Mouse (Mus musculus): ENCODE measurements around the gene Fbxw11.
"Not testable (repeated sequence)": the region's sequence is repeated elsewhere in the genome, so short reads cannot be mapped to it uniquely, and the experiment has no call there.

Fbxw11 gene

GRCm38 (mm10) chr11:32642249-32642876 lies at the start of gene Fbxw11:
Gene Fbxw11, plus strand, starts transcription at chr11:32642724.
- DNase-seq = peak; percentile 96

GRCm38 (mm10) chr11:32593081-32593480 lies 49.4 kb upstream of the Fbxw11 start:
- no peak for DNase-seq

GRCm38 (mm10) chr11:32594122-32594521 lies 48.4 kb upstream of the Fbxw11 start:
- DNase-seq = no peak

- DNase-seq = no peak
These were observed 42.2 kb upstream of the Fbxw11 start for GRCm38 (mm10) chr11:32600371-32600770.

- no peak for DNase-seq
These were observed 40.8 kb upstream of the Fbxw11 start for GRCm38 (mm10) chr11:32601528-32602323.

GRCm38 (mm10) chr11:32604663-32605062 lies 37.9 kb upstream of the Fbxw11 start:
- no peak for DNase-seq

- DNase-seq = no peak
These were observed 37.2 kb upstream of the Fbxw11 start for GRCm38 (mm10) chr11:32605131-32605860.

GRCm38 (mm10) chr11:32605907-32606306 lies 36.6 kb upstream of the Fbxw11 start:
- DNase-seq = no peak

- DNase-seq = no peak
These were observed 35.2 kb upstream of the Fbxw11 start for GRCm38 (mm10) chr11:32607319-32607718.

- DNase-seq = no peak
These were observed 31.9 kb upstream of the Fbxw11 start for GRCm38 (mm10) chr11:32610616-32611015.

- no peak for DNase-seq
These were observed 30.2 kb upstream of the Fbxw11 start for GRCm38 (mm10) chr11:32612304-32612703.

- DNase-seq = no peak
These were observed 28.1 kb upstream of the Fbxw11 start for GRCm38 (mm10) chr11:32614463-32614862.

GRCm38 (mm10) chr11:32615561-32615960 lies 27.0 kb upstream of the Fbxw11 start:
- DNase-seq = no peak

GRCm38 (mm10) chr11:32616091-32616490 lies 26.4 kb upstream of the Fbxw11 start:
- DNase-seq = no peak

GRCm38 (mm10) chr11:32618036-32618435 lies 24.5 kb upstream of the Fbxw11 start:
- no peak for DNase-seq

- not testable (repeated sequence) for DNase-seq
These were observed 23.9 kb upstream of the Fbxw11 start for GRCm38 (mm10) chr11:32618641-32619040.

GRCm38 (mm10) chr11:32619257-32619816 lies 23.2 kb upstream of the Fbxw11 start:
- peak; percentile 32 for DNase-seq

GRCm38 (mm10) chr11:32619866-32620456 lies 22.6 kb upstream of the Fbxw11 start:
- DNase-seq = no peak

GRCm38 (mm10) chr11:32621831-32622478 lies 20.6 kb upstream of the Fbxw11 start:
- DNase-seq = no peak

GRCm38 (mm10) chr11:32622479-32623190 lies 19.9 kb upstream of the Fbxw11 start:
- DNase-seq = no peak

- no peak for DNase-seq
These were observed 19.3 kb upstream of the Fbxw11 start for GRCm38 (mm10) chr11:32623236-32623635.

GRCm38 (mm10) chr11:32623912-32624311 lies 18.6 kb upstream of the Fbxw11 start:
- DNase-seq = no peak
